15 mouse cellular contexts compared by ENCODE assay signal in the genomic region with DNA sequence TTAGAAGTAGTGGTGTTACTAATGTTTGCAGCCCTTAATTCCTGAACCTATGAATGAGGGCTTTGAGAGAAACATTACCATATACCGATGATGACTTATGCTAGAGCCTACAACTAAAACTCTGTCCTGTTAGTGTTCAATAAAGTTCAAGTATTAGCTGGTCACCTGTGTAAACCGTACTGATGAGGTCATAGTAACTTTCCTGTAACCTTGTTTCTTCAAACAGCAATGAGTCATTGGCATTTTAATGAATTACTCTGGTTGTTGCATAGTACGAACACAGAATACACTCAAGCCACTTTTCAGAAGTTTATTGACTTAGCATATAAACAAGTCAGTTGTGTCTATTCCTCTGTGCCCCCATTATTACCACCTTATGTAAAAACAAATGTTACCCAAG.
"Had no signal": no experiment of that assay in that cellular context is flagged by ENCODE, and none has a peak within 500 bp of the region (broad histone marks: within the 10 kb centered on the region; RNA-seq: fewer than 3 reads in every experiment).

No protein-coding gene starts in this region.

- H3K36me3 ChIP-seq: stomach, embryonic 15.5 days had no signal

- H3K27me3 ChIP-seq: neural tube, embryonic 13.5 days; neural tube, embryonic 15.5 days; stomach, embryonic 15.5 days had no signal

- H3K27ac ChIP-seq: neural tube, embryonic 13.5 days; neural tube, embryonic 15.5 days; stomach, embryonic 15.5 days had no signal

- H3K4me1 ChIP-seq: neural tube, embryonic 13.5 days; neural tube, embryonic 15.5 days; stomach, embryonic 15.5 days had no signal

- H3K9me3 ChIP-seq: neural tube, embryonic 13.5 days; neural tube, embryonic 15.5 days; stomach, embryonic 15.5 days had no signal

- H3K4me2 ChIP-seq: neural tube, embryonic 13.5 days; neural tube, embryonic 15.5 days; stomach, embryonic 15.5 days had no signal

- H3K4me3 ChIP-seq: neural tube, embryonic 13.5 days; neural tube, embryonic 15.5 days; stomach, embryonic 15.5 days had no signal

- DNase-seq: retina, postnatal 1 day; right cerebral cortex, adult 18-20 months; right cerebral cortex, postnatal 14 days; right cerebral cortex, postnatal 25 days; right cerebral cortex, postnatal 4 days; spleen, adult 18-20 months; thymus, adult 18-20 months; thymus, adult 2 months; thymus, postnatal 14 days; thymus, postnatal 25 days; thymus, postnatal 36 days; thymus, postnatal 4 days had no signal

- H3K9ac ChIP-seq: neural tube, embryonic 13.5 days; neural tube, embryonic 15.5 days; stomach, embryonic 15.5 days had no signal
